Mouse (Mus musculus) G1E (cell line): ENCODE data around the gene Asb8. TPM values are rescaled to one million over a fixed set of nuclear protein-coding genes. Genes with fewer than 3 reads are reported as not detected.

Source experiments
- ATAC-seq: 2 replicates; pipeline ENCODE4 v1.8.0; 2016; ENCODE audit warnings: mild to moderate bottlenecking; ENCODE audit not compliant: insufficient number of reproducible peaks, poor library complexity, low FRiP score, severe bottlenecking; ENCODE audit errors: extremely low read depth
- DNase-seq: peaks from one replicate; pipeline ENCODE4 v3.0.0; 2012; ENCODE audit warnings: low spot score
- H3K27me3 ChIP-seq: 2 replicates; pipeline ENCODE4 v1.6.1; 2012; ENCODE audit warnings: mild to moderate bottlenecking, low read length, inconsistent platforms; ENCODE audit not compliant: insufficient read depth
- H3K36me3 ChIP-seq: replicated peaks from 2 replicates; pipeline ENCODE3; 2012; ENCODE audit warnings: mild to moderate bottlenecking, inconsistent platforms
- H3K4me1 ChIP-seq: 2 replicates; pipeline ENCODE4 v1.6.1; 2012; ENCODE audit warnings: low read depth, low read length, inconsistent platforms, mixed read lengths; ENCODE audit not compliant: insufficient read depth
- H3K4me3 ChIP-seq: 2 replicates; pipeline ENCODE4 v1.5.1; 2012; ENCODE audit warnings: low read depth, mild to moderate bottlenecking, inconsistent platforms, low read length, moderate library complexity, mixed read lengths
- H3K9me3 ChIP-seq: replicated peaks from 2 replicates; pipeline ENCODE4 v1.6.1; 2012; ENCODE audit warnings: inconsistent platforms
- CTCF ChIP-seq: IDR thresholded peaks from 2 replicates; pipeline ENCODE4 v1.5.1; 2012; ENCODE audit warnings: low read depth, low read length, inconsistent platforms, mixed read lengths
- GATA1 ChIP-seq: IDR thresholded peaks from 2 replicates; pipeline ENCODE4 v1.6.1; 2012; ENCODE audit warnings: borderline replicate concordance, low read length, inconsistent platforms, mixed read lengths
- GATA2 ChIP-seq: IDR thresholded peaks from 2 replicates; pipeline ENCODE4 v1.6.1; 2012; ENCODE audit warnings: low read depth, low read length, inconsistent platforms, borderline replicate concordance
- POLR2AphosphoS5 ChIP-seq: IDR thresholded peaks from 2 replicates; pipeline ENCODE4 v1.6.1; 2012; ENCODE audit warnings: low read depth, low read length, inconsistent platforms; ENCODE audit not compliant: insufficient replicate concordance
- TAL1 ChIP-seq: conservative IDR thresholded peaks from 2 replicates; pipeline ENCODE4 v1.6.1; 2012; ENCODE audit warnings: low read depth, low read length, inconsistent platforms, mixed read lengths
- polyA plus RNA-seq: library from polyadenylated mRNA; stranded (reverse); fragments of >175 nt; gene quantifications from 2 replicates; pipeline ENCODE4 v1.2.3, GENCODE M21; 2012
- total RNA-seq, 2 experiments: library from RNA; stranded (forward) in 1 of 2; stranded (reverse) in 1 of 2; fragments of 200-1000 nt in 1 of 2; fragments of >200 nt in 1 of 2; fragmentation: Nextera tagmentation in 1 of 2; gene quantifications; 2 replicates each; pipeline ENCODE4 v1.2.3; 2014 to 2017

Asb8 gene
- total and polyA plus RNA-seq, 3 experiments = 5.1 to 37.5 (median 30.4) TPM

- peak; percentile 88 for DNase-seq
- H3K4me1 ChIP-seq = peaks cover 20% of the 10 kb centered on the region
- peak within 1 kb of the TSS; percentile 95 for H3K4me3 ChIP-seq
- H3K36me3 ChIP-seq = peaks cover 31% of the 10 kb centered on the region
- TF ChIP-seq GATA2 = no peak
- TF ChIP-seq TAL1 = no peak
- no peak for TF ChIP-seq CTCF
- TF ChIP-seq GATA1 = no peak
- no peak for TF ChIP-seq POLR2AphosphoS5
- ATAC-seq = peak; percentile 85
- no peaks in the 10 kb centered on the region; the same call in 1 of the 2 replicates for H3K9me3 ChIP-seq
- no peaks in the 10 kb centered on the region for H3K27me3 ChIP-seq
These were observed 72.1 kb downstream of the Asb8 start, which contains the start of gene Senp1 for GRCm38 (mm10) chr15:98093121-98094011. TSS of gene Senp1 (minus strand) at chr15:98093744.

GRCm38 (mm10) chr15:98092372-98093120 is 72.9 kb downstream of the Asb8 start, which contains the start of gene Pfkm:
TSS of gene Pfkm (plus strand) at chr15:98092589.
- Histone ChIP-seq H3K27me3 (no peaks in the 10 kb centered on the region), H3K4me1 (peaks cover 20% of the 10 kb centered on the region), H3K9me3 (no peaks in the 10 kb centered on the region; the same call in 1 of the 2 replicates), H3K36me3 (peaks cover 34% of the 10 kb centered on the region), H3K4me3 (peak within 1 kb of the TSS; percentile 95)
- TF ChIP-seq TAL1 (no peak), CTCF (no peak), POLR2AphosphoS5 (no peak), GATA2 (no peak), GATA1 (no peak)
- DNase-seq (no peak), ATAC-seq (no peak)

- Histone ChIP-seq H3K4me1 (peaks cover 20% of the 10 kb centered on the region), H3K4me3 (peak overlapping the region; percentile 95), H3K36me3 (peaks cover 39% of the 10 kb centered on the region), H3K9me3 (no peaks in the 10 kb centered on the region), H3K27me3 (no peaks in the 10 kb centered on the region)
- no peak for ATAC-seq
- TF ChIP-seq CTCF (no peak), TAL1 (no peak), GATA2 (no peak), POLR2AphosphoS5 (no peak), GATA1 (no peak)
- DNase-seq = no peak
These were observed 73.6 kb downstream of the Asb8 start for GRCm38 (mm10) chr15:98091841-98092240.

- ATAC-seq (no peak), DNase-seq (no peak)
- peaks cover 50% of the 10 kb centered on the region for H3K36me3 ChIP-seq
- H3K4me3 ChIP-seq = no peak overlapping the region
- H3K9me3 ChIP-seq = no peaks in the 10 kb centered on the region
- TF ChIP-seq GATA1 = no peak
- TF ChIP-seq CTCF = 0 out of 2 replicates have a peak, but pooled peaks have one; percentile 14
- no peak for TF ChIP-seq GATA2
- TF ChIP-seq POLR2AphosphoS5 = no peak
- TF ChIP-seq TAL1 = no peak
- H3K27me3 ChIP-seq = no peaks in the 10 kb centered on the region
- peaks cover 20% of the 10 kb centered on the region for H3K4me1 ChIP-seq
These were observed 75.8 kb downstream of the Asb8 start for GRCm38 (mm10) chr15:98089421-98090183.

GRCm38 (mm10) chr15:98088889-98089288 is 76.5 kb downstream of the Asb8 start:
- Histone ChIP-seq H3K4me1 (peaks cover 20% of the 10 kb centered on the region), H3K36me3 (peaks cover 57% of the 10 kb centered on the region), H3K9me3 (no peaks in the 10 kb centered on the region), H3K27me3 (no peaks in the 10 kb centered on the region), H3K4me3 (no peak overlapping the region)
- no peak for TF ChIP-seq GATA1
- no peak for TF ChIP-seq CTCF
- TF ChIP-seq GATA2 = no peak
- no peak for TF ChIP-seq TAL1
- no peak for TF ChIP-seq POLR2AphosphoS5
- ATAC-seq (no peak), DNase-seq (no peak)

Other genes with a start within 250 kb of the Asb8 start
- 52.1 and 54.3 TPM in 2 replicates for gene Tmem106c, start 201.4 kb downstream of the Asb8 start, total RNA-seq (2014; fragmentation: Nextera tagmentation)
- gene Tmem106c, start 201.4 kb downstream of the Asb8 start, total RNA-seq (2017) = 18.6 and 18.7 TPM in 2 replicates
- 12.5 and 19.2 TPM in 2 replicates for gene Tmem106c, start 201.4 kb downstream of the Asb8 start, polyA plus RNA-seq
- not detected in 2 replicates for gene Col2a1, start 160.9 kb downstream of the Asb8 start, total RNA-seq (2014; fragmentation: Nextera tagmentation)
- 0.06 and 0.11 TPM in 2 replicates for gene Col2a1, start 160.9 kb downstream of the Asb8 start, total RNA-seq (2017)
- 0.01 TPM in 1 of 2 replicates, not detected in the other for gene Col2a1, start 160.9 kb downstream of the Asb8 start, polyA plus RNA-seq
- gene Pfkm, start 73.0 kb downstream of the Asb8 start, total RNA-seq (2014; fragmentation: Nextera tagmentation) = 9.0 and 13.5 TPM in 2 replicates
- 42.7 and 48.1 TPM in 2 replicates for gene Pfkm, start 73.0 kb downstream of the Asb8 start, total RNA-seq (2017)
- 10.2 and 13.3 TPM in 2 replicates for gene Pfkm, start 73.0 kb downstream of the Asb8 start, polyA plus RNA-seq
- 61.3 and 71.2 TPM in 2 replicates for gene Senp1, start 71.9 kb downstream of the Asb8 start, total RNA-seq (2014; fragmentation: Nextera tagmentation)
- 44.4 and 55.5 TPM in 2 replicates for gene Senp1, start 71.9 kb downstream of the Asb8 start, total RNA-seq (2017)
- 17.1 and 18.8 TPM in 2 replicates for gene Senp1, start 71.9 kb downstream of the Asb8 start, polyA plus RNA-seq
- gene Ccdc184, start 1.5 kb upstream of the Asb8 start, total RNA-seq (2014; fragmentation: Nextera tagmentation) = not detected in 2 replicates
- gene Ccdc184, start 1.5 kb upstream of the Asb8 start, total RNA-seq (2017) = not detected in 2 replicates
- not detected in 2 replicates for gene Ccdc184, start 1.5 kb upstream of the Asb8 start, polyA plus RNA-seq
- not detected in 2 replicates for gene Olfr288, start 29.9 kb upstream of the Asb8 start, total RNA-seq (2014; fragmentation: Nextera tagmentation)
- gene Olfr288, start 29.9 kb upstream of the Asb8 start, total RNA-seq (2017) = not detected in 2 replicates
- not detected in 2 replicates for gene Olfr288, start 29.9 kb upstream of the Asb8 start, polyA plus RNA-seq
- not detected in 2 replicates for gene Gm44579, start 55.4 kb upstream of the Asb8 start, total RNA-seq (2014; fragmentation: Nextera tagmentation)
- gene Gm44579, start 55.4 kb upstream of the Asb8 start, total RNA-seq (2017) = 0.22 TPM in 1 of 2 replicates, not detected in the other
- not detected in 2 replicates for gene Gm44579, start 55.4 kb upstream of the Asb8 start, polyA plus RNA-seq
- not detected in 2 replicates for gene Olfr287, start 55.4 kb upstream of the Asb8 start, total RNA-seq (2014; fragmentation: Nextera tagmentation)
- not detected in 2 replicates for gene Olfr287, start 55.4 kb upstream of the Asb8 start, total RNA-seq (2017)
- gene Olfr287, start 55.4 kb upstream of the Asb8 start, polyA plus RNA-seq = not detected in 2 replicates
- not detected in 2 replicates for gene Olfr286, start 68.8 kb upstream of the Asb8 start, total RNA-seq (2014; fragmentation: Nextera tagmentation)
- gene Olfr286, start 68.8 kb upstream of the Asb8 start, total RNA-seq (2017) = 0.11 and 0.12 TPM in 2 replicates
- gene Olfr286, start 68.8 kb upstream of the Asb8 start, polyA plus RNA-seq = not detected in 2 replicates
- not detected in 2 replicates for gene H1fnt, start 91.7 kb upstream of the Asb8 start, total RNA-seq (2014; fragmentation: Nextera tagmentation)
- not detected in 2 replicates for gene H1fnt, start 91.7 kb upstream of the Asb8 start, total RNA-seq (2017)
- gene H1fnt, start 91.7 kb upstream of the Asb8 start, polyA plus RNA-seq = not detected in 2 replicates
- not detected in 2 replicates for gene Zfp641, start 130.5 kb upstream of the Asb8 start, total RNA-seq (2014; fragmentation: Nextera tagmentation)
- gene Zfp641, start 130.5 kb upstream of the Asb8 start, total RNA-seq (2017) = 0.05 TPM in 1 of 2 replicates, not detected in the other
- not detected in 2 replicates for gene Zfp641, start 130.5 kb upstream of the Asb8 start, polyA plus RNA-seq
- gene Olfr285, start 151.7 kb upstream of the Asb8 start, total RNA-seq (2014; fragmentation: Nextera tagmentation) = not detected in 2 replicates
- 0.05 and 0.06 TPM in 2 replicates for gene Olfr285, start 151.7 kb upstream of the Asb8 start, total RNA-seq (2017)
- not detected in 2 replicates for gene Olfr285, start 151.7 kb upstream of the Asb8 start, polyA plus RNA-seq
- gene Olfr284, start 175.4 kb upstream of the Asb8 start, total RNA-seq (2014; fragmentation: Nextera tagmentation) = not detected in 2 replicates
- gene Olfr284, start 175.4 kb upstream of the Asb8 start, total RNA-seq (2017) = not detected in 2 replicates
- gene Olfr284, start 175.4 kb upstream of the Asb8 start, polyA plus RNA-seq = not detected in 2 replicates
- gene Olfr283, start 215.3 kb upstream of the Asb8 start, total RNA-seq (2014; fragmentation: Nextera tagmentation) = not detected in 2 replicates
- not detected in 2 replicates for gene Olfr283, start 215.3 kb upstream of the Asb8 start, total RNA-seq (2017)
- not detected in 2 replicates for gene Olfr283, start 215.3 kb upstream of the Asb8 start, polyA plus RNA-seq